Mouse (Mus musculus): ENCODE data around the gene Baz2a. TPM values are rescaled to one million over a fixed set of nuclear protein-coding genes. Genes with fewer than 3 reads are reported as not detected.

The Baz2a gene
- polyA plus RNA-seq, 1 experiment from 2014 or later: 14.0 TPM

- H3K4me2 ChIP-seq: peak overlapping the region; percentile 75
- H3K27me3 ChIP-seq: no peaks in the 10 kb centered on the region
- no peaks in the 10 kb centered on the region for H3K36me3 ChIP-seq (replicated peaks)
- peaks cover 57% of the 10 kb centered on the region for H3K4me1 ChIP-seq
- peak overlapping the region; percentile 94; the same call in 1 of the 2 replicates for H3K9ac ChIP-seq
- peak overlapping the region; percentile 99 for H3K4me3 ChIP-seq (replicated peaks)
- no peak for ATAC-seq (ENCODE audit: low FRiP score)
- WGBS: 21% methylated on average over 4 of the region's 4 CpGs
- no peak overlapping the region for H3K27ac ChIP-seq
- no peaks in the 10 kb centered on the region for H3K9me3 ChIP-seq
Observed at GRCm38 (mm10) chr10:128096313-128096692, 4.9 kb downstream of the Baz2a start.

- Histone ChIP-seq H3K4me3 (replicated peaks) (peak overlapping the region; percentile 99), H3K4me1 (peaks cover 50% of the 10 kb centered on the region), H3K4me2 (peak overlapping the region; percentile 75), H3K9me3 (no peaks in the 10 kb centered on the region), H3K27ac (peak overlapping the region; percentile 80), H3K36me3 (replicated peaks) (no peaks in the 10 kb centered on the region), H3K27me3 (no peaks in the 10 kb centered on the region), H3K9ac (peak overlapping the region; percentile 94)
- under 1% methylated on average over 85 of the region's 86 CpGs for WGBS
- ATAC-seq (ENCODE audit: low FRiP score): peak; percentile 78
Observed at GRCm38 (mm10) chr10:128096693-128097586, 5.6 kb downstream of the Baz2a start.

GRCm38 (mm10) chr10:128097587-128097971 lies 6.2 kb downstream of the Baz2a start:
- H3K27me3 ChIP-seq: no peaks in the 10 kb centered on the region
- no peaks in the 10 kb centered on the region for H3K36me3 ChIP-seq (replicated peaks)
- WGBS: 1% methylated on average over 13 of the region's 13 CpGs
- H3K27ac ChIP-seq: peak overlapping the region; percentile 80
- H3K4me1 ChIP-seq: peaks cover 45% of the 10 kb centered on the region
- peak overlapping the region; percentile 94 for H3K9ac ChIP-seq
- no peaks in the 10 kb centered on the region for H3K9me3 ChIP-seq
- H3K4me2 ChIP-seq: peak overlapping the region; percentile 75
- H3K4me3 ChIP-seq (replicated peaks): peak overlapping the region; percentile 99
- ATAC-seq (ENCODE audit: low FRiP score): no peak

GRCm38 (mm10) chr10:128110103-128110761 lies 18.9 kb downstream of the Baz2a start:
- H3K9ac ChIP-seq: no peak overlapping the region
- H3K4me2 ChIP-seq: no peak overlapping the region
- WGBS: 88% methylated on average over 4 of the region's 4 CpGs
- H3K4me3 ChIP-seq (replicated peaks): no peak overlapping the region
- H3K36me3 ChIP-seq (replicated peaks): peaks cover 59% of the 10 kb centered on the region
- H3K4me1 ChIP-seq: no peaks in the 10 kb centered on the region
- H3K27ac ChIP-seq: no peak overlapping the region
- ATAC-seq (ENCODE audit: low FRiP score): no peak
- H3K9me3 ChIP-seq: no peaks in the 10 kb centered on the region
- no peaks in the 10 kb centered on the region for H3K27me3 ChIP-seq

- no peak overlapping the region; the same call in 1 of the 2 replicates for H3K27ac ChIP-seq
- H3K27me3 ChIP-seq: no peaks in the 10 kb centered on the region
- ATAC-seq (ENCODE audit: low FRiP score): no peak
- no peak overlapping the region for H3K9ac ChIP-seq
- H3K4me2 ChIP-seq: no peak overlapping the region
- H3K4me1 ChIP-seq: no peaks in the 10 kb centered on the region
- peaks cover 69% of the 10 kb centered on the region for H3K36me3 ChIP-seq (replicated peaks)
- no peak overlapping the region for H3K4me3 ChIP-seq (replicated peaks)
- no peaks in the 10 kb centered on the region for H3K9me3 ChIP-seq
Observed at GRCm38 (mm10) chr10:128111227-128111626, 19.9 kb downstream of the Baz2a start.

GRCm38 (mm10) chr10:128123833-128124232 lies 32.5 kb downstream of the Baz2a start:
- no peaks in the 10 kb centered on the region for H3K4me1 ChIP-seq

GRCm38 (mm10) chr10:128124831-128125230 lies 33.5 kb downstream of the Baz2a start:
- Histone ChIP-seq H3K4me1 (no peaks in the 10 kb centered on the region), H3K9me3 (no peaks in the 10 kb centered on the region), H3K27me3 (no peaks in the 10 kb centered on the region), H3K9ac (no peak overlapping the region), H3K27ac (no peak overlapping the region), H3K36me3 (replicated peaks) (peaks cover 90% of the 10 kb centered on the region), H3K4me2 (no peak overlapping the region), H3K4me3 (replicated peaks) (no peak overlapping the region)
- ATAC-seq (ENCODE audit: low FRiP score): no peak
- 94% methylated on average over 9 of the region's 9 CpGs for WGBS

More at GRCm38 (mm10) chr10:128123833-128124232, 32.5 kb downstream of the Baz2a start:
- ATAC-seq (ENCODE audit: low FRiP score): no peak
- Histone ChIP-seq H3K9me3 (no peaks in the 10 kb centered on the region), H3K9ac (no peak overlapping the region), H3K27ac (no peak overlapping the region), H3K27me3 (no peaks in the 10 kb centered on the region), H3K4me3 (replicated peaks) (no peak overlapping the region), H3K4me2 (no peak overlapping the region), H3K36me3 (replicated peaks) (peaks cover 93% of the 10 kb centered on the region)
- WGBS: 93% methylated on average over 7 of the region's 7 CpGs

GRCm38 (mm10) chr10:128125951-128126350 lies 34.6 kb downstream of the Baz2a start:
- ATAC-seq (ENCODE audit: low FRiP score): no peak
- Histone ChIP-seq H3K4me1 (no peaks in the 10 kb centered on the region), H3K27ac (no peak overlapping the region), H3K9me3 (no peaks in the 10 kb centered on the region), H3K4me3 (replicated peaks) (no peak overlapping the region), H3K4me2 (no peak overlapping the region), H3K36me3 (replicated peaks) (peaks cover 85% of the 10 kb centered on the region), H3K9ac (no peak overlapping the region), H3K27me3 (no peaks in the 10 kb centered on the region)
- 95% methylated on average over 14 of the region's 14 CpGs for WGBS

- WGBS: 73% methylated on average over 5 of the region's 5 CpGs
- H3K9me3 ChIP-seq: no peaks in the 10 kb centered on the region
- H3K4me3 ChIP-seq (replicated peaks): no peak overlapping the region
- H3K36me3 ChIP-seq (replicated peaks): peaks cover 79% of the 10 kb centered on the region
- H3K4me2 ChIP-seq: no peak overlapping the region
- H3K27me3 ChIP-seq: no peaks in the 10 kb centered on the region
- H3K27ac ChIP-seq: peak overlapping the region; percentile 14; the same call in 1 of the 2 replicates
- H3K9ac ChIP-seq: no peak overlapping the region
- no peaks in the 10 kb centered on the region for H3K4me1 ChIP-seq
- no peak for ATAC-seq (ENCODE audit: low FRiP score)
Observed at GRCm38 (mm10) chr10:128127497-128127896, 36.1 kb downstream of the Baz2a start.

GRCm38 (mm10) chr10:128128143-128128542 lies 36.8 kb downstream of the Baz2a start:
- no peak overlapping the region for H3K4me2 ChIP-seq
- ATAC-seq (ENCODE audit: low FRiP score): no peak
- no peak overlapping the region for H3K4me3 ChIP-seq (replicated peaks)
- 89% methylated on average over 8 of the region's 8 CpGs for WGBS
- peaks cover 73% of the 10 kb centered on the region for H3K36me3 ChIP-seq (replicated peaks)
- no peak overlapping the region for H3K9ac ChIP-seq
- H3K9me3 ChIP-seq: no peaks in the 10 kb centered on the region
- no peak overlapping the region for H3K27ac ChIP-seq
- no peaks in the 10 kb centered on the region for H3K4me1 ChIP-seq
- H3K27me3 ChIP-seq: no peaks in the 10 kb centered on the region

- ATAC-seq (ENCODE audit: low FRiP score): no peak
- no peak overlapping the region for H3K9ac ChIP-seq
- 90% methylated on average over 3 of the region's 3 CpGs for WGBS
- H3K9me3 ChIP-seq: no peaks in the 10 kb centered on the region
- no peaks in the 10 kb centered on the region for H3K4me1 ChIP-seq
- no peak overlapping the region for H3K27ac ChIP-seq
- no peaks in the 10 kb centered on the region for H3K27me3 ChIP-seq
- H3K36me3 ChIP-seq (replicated peaks): peaks cover 48% of the 10 kb centered on the region
- H3K4me2 ChIP-seq: no peak overlapping the region
- H3K4me3 ChIP-seq (replicated peaks): no peak overlapping the region
Observed at GRCm38 (mm10) chr10:128131297-128131696, 39.9 kb downstream of the Baz2a start.

GRCm38 (mm10) chr10:128131812-128132211 lies 40.4 kb downstream of the Baz2a start:
- no peak overlapping the region for H3K4me3 ChIP-seq (replicated peaks)
- no peak overlapping the region for H3K9ac ChIP-seq
- H3K4me2 ChIP-seq: no peak overlapping the region
- no peaks in the 10 kb centered on the region for H3K27me3 ChIP-seq
- peaks cover 43% of the 10 kb centered on the region for H3K36me3 ChIP-seq (replicated peaks)
- no peaks in the 10 kb centered on the region for H3K4me1 ChIP-seq
- no peaks in the 10 kb centered on the region for H3K9me3 ChIP-seq
- no peak overlapping the region for H3K27ac ChIP-seq
- no peak for ATAC-seq (ENCODE audit: low FRiP score)

Measured in forebrain, embryonic 12.5 days (tissue).